Mouse (Mus musculus): ENCODE measurements around the gene Zic2.
"Not testable (repeated sequence)": the region's sequence is repeated elsewhere in the genome, so short reads cannot be mapped to it uniquely, and the experiment has no call there.

Gene Zic2

GRCm38 (mm10) chr14:122474891-122475556 lies at the start of gene Zic2:
Gene Zic2 (plus strand): TSS chr14:122475435.
- DNase-seq (ENCODE audit: low spot score) = no peak

- DNase-seq (ENCODE audit: low spot score) = no peak
These were observed 48.6 kb upstream of the Zic2 start for GRCm38 (mm10) chr14:122426529-122427203.

GRCm38 (mm10) chr14:122427204-122427560 lies 48.1 kb upstream of the Zic2 start:
- DNase-seq (ENCODE audit: low spot score) = no peak

- no peak for DNase-seq (ENCODE audit: low spot score)
These were observed 47.6 kb upstream of the Zic2 start for GRCm38 (mm10) chr14:122427654-122428053.

- DNase-seq (ENCODE audit: low spot score) = no peak
These were observed 42.7 kb upstream of the Zic2 start for GRCm38 (mm10) chr14:122432558-122432957.

GRCm38 (mm10) chr14:122434039-122434438 lies 41.2 kb upstream of the Zic2 start:
- DNase-seq (ENCODE audit: low spot score) = no peak

GRCm38 (mm10) chr14:122436850-122437249 lies 38.4 kb upstream of the Zic2 start:
- DNase-seq (ENCODE audit: low spot score) = no peak

GRCm38 (mm10) chr14:122449601-122450495 lies 25.4 kb upstream of the Zic2 start:
- DNase-seq (ENCODE audit: low spot score) = no peak

GRCm38 (mm10) chr14:122450496-122451382 lies 24.5 kb upstream of the Zic2 start, which contains the start of gene Gm5089:
Gene Gm5089 (minus strand): TSS chr14:122451115.
- no peak for DNase-seq (ENCODE audit: low spot score)

- DNase-seq (ENCODE audit: low spot score) = no peak
These were observed 23.6 kb upstream of the Zic2 start for GRCm38 (mm10) chr14:122451551-122452145.

GRCm38 (mm10) chr14:122452701-122453387 lies 22.4 kb upstream of the Zic2 start:
- no peak for DNase-seq (ENCODE audit: low spot score)

GRCm38 (mm10) chr14:122453388-122453995 lies 21.7 kb upstream of the Zic2 start:
- no peak for DNase-seq (ENCODE audit: low spot score)

GRCm38 (mm10) chr14:122453996-122454738 lies 21.1 kb upstream of the Zic2 start:
- DNase-seq (ENCODE audit: low spot score) = no peak

- DNase-seq (ENCODE audit: low spot score) = no peak
These were observed 20.2 kb upstream of the Zic2 start for GRCm38 (mm10) chr14:122454901-122455561.

GRCm38 (mm10) chr14:122455562-122455958 lies 19.7 kb upstream of the Zic2 start:
- no peak for DNase-seq (ENCODE audit: low spot score)

GRCm38 (mm10) chr14:122459332-122459731 lies 15.9 kb upstream of the Zic2 start:
- not testable (repeated sequence) for DNase-seq (ENCODE audit: low spot score)

- DNase-seq (ENCODE audit: low spot score) = no peak
These were observed 15.5 kb upstream of the Zic2 start for GRCm38 (mm10) chr14:122459776-122460175.

GRCm38 (mm10) chr14:122460226-122460625 lies 15.0 kb upstream of the Zic2 start:
- no peak for DNase-seq (ENCODE audit: low spot score)

GRCm38 (mm10) chr14:122461500-122461899 lies 13.7 kb upstream of the Zic2 start:
- DNase-seq (ENCODE audit: low spot score) = no peak

All from ovary, postnatal 14 days (tissue).